Mouse (Mus musculus): ENCODE measurements around the gene Dvl3. TPM values are rescaled to one million over a fixed set of nuclear protein-coding genes. Genes with fewer than 3 reads are reported as not detected.

Dvl3 gene
- total RNA-seq (2014; rRNA removed) (2.5 and 5.8 TPM in 2 replicates), polyA plus RNA-seq (2012; rRNA removed) (11.6 and 15.0 TPM in 2 replicates)

DNA sequence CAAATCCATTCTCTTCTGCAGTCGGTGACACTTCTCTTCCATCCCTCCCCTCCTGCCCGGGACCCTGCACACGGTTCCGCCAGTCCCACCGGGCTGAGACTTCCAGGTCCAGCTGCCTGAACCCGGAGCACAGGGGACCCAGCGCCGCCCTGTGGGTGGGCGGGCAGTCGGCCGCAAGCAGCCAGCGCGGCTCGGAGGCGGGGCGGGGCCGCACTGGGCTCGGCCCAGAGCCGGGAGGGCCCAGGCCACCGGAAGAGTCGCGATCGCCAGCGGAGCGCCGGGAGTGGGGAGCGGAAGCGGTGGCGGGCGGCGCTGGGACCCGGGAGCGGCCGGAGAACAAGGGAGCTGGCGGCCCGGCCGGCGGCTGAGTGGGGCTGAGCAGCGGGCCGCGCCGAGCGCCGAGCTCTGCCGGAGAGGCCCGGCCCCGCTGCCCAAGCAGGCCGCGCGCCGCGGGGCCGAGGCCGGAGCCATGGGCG, at the start of gene Dvl3:
Gene Dvl3 (plus strand): TSS at position 257 of the 476 bp plus-strand sequence.
- Histone ChIP-seq H3K79me2 (ENCODE audit: control insufficient read depth, insufficient read depth, low read length) (peaks cover 20% of the 10 kb centered on the region; the same call in 1 of the 2 replicates), H3K27me3 (ENCODE audit: control insufficient read depth, insufficient read depth, low read length) (no peaks in the 10 kb centered on the region), H3K36me3 (ENCODE audit: control insufficient read depth, insufficient read depth, low read length) (no peaks in the 10 kb centered on the region), H3K4me1 (ENCODE audit: control insufficient read depth, insufficient read depth, low read length) (peaks cover 4% of the 10 kb centered on the region; the same call in 1 of the 2 replicates), H3K27ac (replicated peaks; ENCODE audit: insufficient read depth, low read depth, low read length) (peak within 1 kb of the TSS; percentile 95), H3K4me3 (ENCODE audit: insufficient read depth, low read depth, low read length) (peak within 1 kb of the TSS; percentile 99), H3K9ac (ENCODE audit: low read depth, low read length) (peak within 1 kb of the TSS; percentile 98)
- TF ChIP-seq POLR2A (IDR thresholded peaks at IDR 0.05; ENCODE audit: extremely low read depth, insufficient read depth, low read length) (peak; percentile 77), CTCF (IDR thresholded peaks at IDR 0.05; ENCODE audit: low read depth, low read length) (peak; percentile 35; the same call in 1 of the 2 replicates)
- WGBS, result under 1% methylated on average over 55 of the region's 55 CpGs
- peak; percentile 72 for DNase-seq (ENCODE audit: extremely low read depth, low read depth, low spot score)

DNA sequence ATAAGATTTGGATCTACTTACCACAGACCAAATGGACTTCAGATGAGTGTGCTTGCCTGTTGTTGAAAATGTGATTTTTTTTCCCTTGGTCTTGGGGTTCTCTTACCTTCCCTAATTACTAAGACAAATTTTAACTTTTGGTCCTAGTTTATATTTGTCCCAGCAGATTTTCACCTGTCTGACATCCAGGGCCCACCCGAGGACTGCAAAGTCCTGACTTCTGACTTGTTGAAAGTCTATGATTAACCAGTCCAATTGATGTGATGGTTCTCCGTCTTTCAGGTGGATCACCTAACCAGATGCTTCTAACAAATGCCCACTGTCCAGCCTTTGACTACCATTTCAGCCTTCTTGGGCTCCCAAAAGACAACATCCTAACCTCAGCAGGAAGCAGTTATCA, 45.8 kb upstream of the Dvl3 start:
- Histone ChIP-seq H3K79me2 (ENCODE audit: control insufficient read depth, insufficient read depth, low read length) (no peaks in the 10 kb centered on the region), H3K27me3 (ENCODE audit: control insufficient read depth, insufficient read depth, low read length) (no peaks in the 10 kb centered on the region), H3K4me3 (ENCODE audit: insufficient read depth, low read depth, low read length) (no peak overlapping the region), H3K36me3 (ENCODE audit: control insufficient read depth, insufficient read depth, low read length) (no peaks in the 10 kb centered on the region), H3K27ac (replicated peaks; ENCODE audit: insufficient read depth, low read depth, low read length) (no peak overlapping the region), H3K9ac (ENCODE audit: low read depth, low read length) (no peak overlapping the region), H3K4me1 (ENCODE audit: control insufficient read depth, insufficient read depth, low read length) (no peaks in the 10 kb centered on the region)
- WGBS, result 87% methylated on average over 2 of the region's 2 CpGs
- TF ChIP-seq POLR2A (IDR thresholded peaks at IDR 0.05; ENCODE audit: extremely low read depth, insufficient read depth, low read length) (no peak), CTCF (IDR thresholded peaks at IDR 0.05; ENCODE audit: low read depth, low read length) (no peak)
- DNase-seq (ENCODE audit: extremely low read depth, low read depth, low spot score), result no peak

DNA sequence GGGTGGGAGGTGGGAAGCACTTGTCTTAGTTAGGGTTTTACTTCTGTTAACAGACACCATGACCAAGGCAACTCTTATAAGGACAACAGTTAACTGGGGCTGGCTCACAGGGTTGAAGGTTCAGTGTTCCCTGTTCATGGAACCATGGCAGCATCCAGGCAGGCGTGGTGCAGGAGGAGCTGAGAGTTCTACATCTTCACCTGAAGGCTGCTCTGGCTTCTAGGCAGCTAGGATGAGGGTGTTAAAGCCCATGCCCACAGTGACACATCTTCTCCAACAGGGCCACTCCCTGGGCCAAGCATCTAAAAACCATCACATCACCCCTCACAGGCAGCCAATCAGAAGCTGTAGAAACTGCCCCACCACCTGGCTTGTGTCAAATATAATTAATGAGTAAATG, 45.1 kb upstream of the Dvl3 start:
- 91% methylated on average over 1 of the region's 1 CpGs for WGBS
- H3K36me3 ChIP-seq (ENCODE audit: control insufficient read depth, insufficient read depth, low read length), result no peaks in the 10 kb centered on the region
- TF ChIP-seq CTCF (IDR thresholded peaks at IDR 0.05; ENCODE audit: low read depth, low read length) (no peak), POLR2A (IDR thresholded peaks at IDR 0.05; ENCODE audit: extremely low read depth, insufficient read depth, low read length) (no peak)
- DNase-seq (ENCODE audit: extremely low read depth, low read depth, low spot score), result no peak
- no peak overlapping the region for H3K9ac ChIP-seq (ENCODE audit: low read depth, low read length)
- no peak overlapping the region for H3K4me3 ChIP-seq (ENCODE audit: insufficient read depth, low read depth, low read length)
- H3K79me2 ChIP-seq (ENCODE audit: control insufficient read depth, insufficient read depth, low read length), result no peaks in the 10 kb centered on the region
- H3K27me3 ChIP-seq (ENCODE audit: control insufficient read depth, insufficient read depth, low read length), result no peaks in the 10 kb centered on the region
- no peaks in the 10 kb centered on the region for H3K4me1 ChIP-seq (ENCODE audit: control insufficient read depth, insufficient read depth, low read length)
- H3K27ac ChIP-seq (replicated peaks; ENCODE audit: insufficient read depth, low read depth, low read length), result no peak overlapping the region

DNA sequence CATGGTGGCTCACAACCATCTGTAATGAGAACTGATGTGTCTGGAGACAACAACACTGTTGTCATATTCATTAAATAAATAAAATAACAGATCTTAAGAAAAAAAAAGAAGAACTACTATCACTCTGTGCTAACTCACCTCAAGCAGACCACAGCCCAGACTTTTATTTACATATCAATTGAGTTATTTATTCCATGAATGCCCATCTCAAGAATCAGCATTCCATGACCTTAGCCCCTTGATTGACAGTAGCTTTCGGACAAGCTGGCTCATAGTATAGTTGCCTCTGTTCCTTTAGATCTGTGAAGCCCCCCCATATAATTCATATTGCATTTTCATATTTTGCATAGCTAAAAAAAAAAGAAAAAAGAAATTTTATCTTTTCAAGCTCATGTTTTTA, 43.0 kb upstream of the Dvl3 start:
- Histone ChIP-seq H3K27me3 (ENCODE audit: control insufficient read depth, insufficient read depth, low read length) (no peaks in the 10 kb centered on the region), H3K4me1 (ENCODE audit: control insufficient read depth, insufficient read depth, low read length) (no peaks in the 10 kb centered on the region; the same call in 1 of the 2 replicates), H3K79me2 (ENCODE audit: control insufficient read depth, insufficient read depth, low read length) (no peaks in the 10 kb centered on the region), H3K9ac (ENCODE audit: low read depth, low read length) (no peak overlapping the region), H3K27ac (replicated peaks; ENCODE audit: insufficient read depth, low read depth, low read length) (no peak overlapping the region), H3K36me3 (ENCODE audit: control insufficient read depth, insufficient read depth, low read length) (no peaks in the 10 kb centered on the region), H3K4me3 (ENCODE audit: insufficient read depth, low read depth, low read length) (no peak overlapping the region)
- TF ChIP-seq CTCF (IDR thresholded peaks at IDR 0.05; ENCODE audit: low read depth, low read length) (no peak), POLR2A (IDR thresholded peaks at IDR 0.05; ENCODE audit: extremely low read depth, insufficient read depth, low read length) (no peak)
- WGBS, result 89% methylated on average over 1 of the region's 1 CpGs
- no peak for DNase-seq (ENCODE audit: extremely low read depth, low read depth, low spot score)

DNA sequence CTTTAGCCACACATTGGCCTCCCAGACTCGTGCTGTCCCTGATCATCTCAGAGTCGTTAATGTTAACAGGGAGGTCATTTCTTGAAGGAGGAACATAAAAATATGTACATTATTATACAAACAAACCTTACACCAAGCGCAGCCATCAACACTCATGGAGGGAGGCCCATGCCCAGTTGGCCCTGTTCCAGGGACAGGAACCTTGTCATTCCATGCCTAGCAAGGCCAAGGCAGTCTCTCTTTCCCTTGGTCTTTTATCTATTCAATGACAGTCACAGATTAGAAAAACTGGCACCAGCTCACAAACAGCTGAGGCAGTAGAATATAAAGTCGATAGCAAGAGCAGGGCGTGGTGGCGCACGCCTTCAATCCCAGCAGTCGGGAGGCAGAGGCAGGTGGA, 42.6 kb upstream of the Dvl3 start:
- H3K36me3 ChIP-seq (ENCODE audit: control insufficient read depth, insufficient read depth, low read length), result no peaks in the 10 kb centered on the region
- DNase-seq (ENCODE audit: extremely low read depth, low read depth, low spot score), result no peak
- WGBS, result 89% methylated on average over 8 of the region's 8 CpGs

DNA sequence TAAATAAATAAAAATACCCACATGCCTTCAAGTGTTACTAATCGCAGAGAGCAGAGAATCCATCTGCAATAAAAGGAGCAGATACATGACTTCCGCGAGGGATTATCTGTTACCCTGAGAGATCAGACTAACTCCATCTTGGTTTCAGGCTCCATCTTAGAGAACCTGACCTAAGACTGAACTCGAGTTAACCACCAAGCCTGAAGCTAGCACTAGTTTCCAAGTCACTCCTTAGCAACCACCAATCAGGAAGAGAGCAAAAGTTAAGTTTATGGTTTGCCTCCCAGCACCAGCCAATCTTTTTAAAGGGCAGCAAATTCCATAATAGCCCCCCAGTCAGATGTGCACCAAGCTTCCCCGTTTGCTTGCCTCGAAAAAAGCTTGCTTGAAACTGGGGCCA, 42.0 kb upstream of the Dvl3 start:
- TF ChIP-seq CTCF (IDR thresholded peaks at IDR 0.05; ENCODE audit: low read depth, low read length) (no peak), POLR2A (IDR thresholded peaks at IDR 0.05; ENCODE audit: extremely low read depth, insufficient read depth, low read length) (no peak)
- no peak overlapping the region for H3K9ac ChIP-seq (ENCODE audit: low read depth, low read length)
- H3K36me3 ChIP-seq (ENCODE audit: control insufficient read depth, insufficient read depth, low read length), result no peaks in the 10 kb centered on the region
- no peaks in the 10 kb centered on the region for H3K27me3 ChIP-seq (ENCODE audit: control insufficient read depth, insufficient read depth, low read length)
- no peak for DNase-seq (ENCODE audit: extremely low read depth, low read depth, low spot score)
- WGBS, result 84% methylated on average over 6 of the region's 6 CpGs
- H3K4me3 ChIP-seq (ENCODE audit: insufficient read depth, low read depth, low read length), result no peak overlapping the region
- H3K79me2 ChIP-seq (ENCODE audit: control insufficient read depth, insufficient read depth, low read length), result no peaks in the 10 kb centered on the region
- H3K4me1 ChIP-seq (ENCODE audit: control insufficient read depth, insufficient read depth, low read length), result no peaks in the 10 kb centered on the region; the same call in 1 of the 2 replicates
- H3K27ac ChIP-seq (replicated peaks; ENCODE audit: insufficient read depth, low read depth, low read length), result no peak overlapping the region

More for the DNA sequence above, 42.6 kb upstream of the Dvl3 start:
- no peak overlapping the region for H3K9ac ChIP-seq (ENCODE audit: low read depth, low read length)
- H3K4me1 ChIP-seq (ENCODE audit: control insufficient read depth, insufficient read depth, low read length), result no peaks in the 10 kb centered on the region; the same call in 1 of the 2 replicates
- H3K27me3 ChIP-seq (ENCODE audit: control insufficient read depth, insufficient read depth, low read length), result no peaks in the 10 kb centered on the region
- TF ChIP-seq POLR2A (IDR thresholded peaks at IDR 0.05; ENCODE audit: extremely low read depth, insufficient read depth, low read length) (no peak), CTCF (IDR thresholded peaks at IDR 0.05; ENCODE audit: low read depth, low read length) (no peak)
- H3K27ac ChIP-seq (replicated peaks; ENCODE audit: insufficient read depth, low read depth, low read length), result no peak overlapping the region
- H3K79me2 ChIP-seq (ENCODE audit: control insufficient read depth, insufficient read depth, low read length), result no peaks in the 10 kb centered on the region
- H3K4me3 ChIP-seq (ENCODE audit: insufficient read depth, low read depth, low read length), result no peak overlapping the region

All from liver, adult 2 months (tissue).